Mouse (Mus musculus): ENCODE measurements around the gene Gm9.
"Not testable (repeated sequence)": the region's sequence is repeated elsewhere in the genome, so short reads cannot be mapped to it uniquely, and the experiment has no call there.

Gene Gm9

DNA sequence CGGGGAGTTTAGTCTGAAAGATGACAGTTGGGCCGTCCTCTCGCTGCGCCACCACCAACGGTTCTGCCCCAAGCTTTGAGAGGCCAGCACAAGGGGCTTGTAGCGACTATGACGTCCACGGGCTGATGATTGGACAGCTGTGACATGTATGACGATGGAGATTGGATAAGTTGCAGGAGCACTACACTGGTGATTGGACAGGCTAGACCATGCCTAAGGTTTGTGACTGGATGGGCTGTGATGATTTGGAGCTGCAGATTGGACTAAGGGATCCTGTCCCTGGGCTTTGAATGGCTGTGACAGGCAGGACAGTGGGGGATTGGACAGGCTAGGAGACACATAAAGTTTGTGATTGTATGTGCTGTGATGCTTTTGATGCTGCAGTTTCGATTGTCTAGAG is at the start of gene Gm9:
Gene Gm9 (minus strand): TSS at position 101 of the 400 bp plus-strand sequence.
- no peak for DNase-seq (ENCODE audit: low spot score)

- DNase-seq (ENCODE audit: low spot score), result not testable (repeated sequence)
Observed at GRCm38 (mm10) chrX:37249619-37250018, 38.8 kb upstream of the Gm9 start, which contains the start of gene Rhox3a. Gene Rhox3a (plus strand): TSS chrX:37249919.

GRCm38 (mm10) chrX:37244676-37245075 is 33.8 kb upstream of the Gm9 start, which contains the start of gene Rhox2a:
Gene Rhox2a (plus strand): TSS chrX:37244976.
- DNase-seq (ENCODE audit: low spot score), result not testable (repeated sequence)

- DNase-seq (ENCODE audit: low spot score), result not testable (repeated sequence)
Observed at GRCm38 (mm10) chrX:37222158-37222557, 11.3 kb upstream of the Gm9 start, which contains the start of gene Rhox1. Gene Rhox1 (minus strand): TSS chrX:37222258.

DNA sequence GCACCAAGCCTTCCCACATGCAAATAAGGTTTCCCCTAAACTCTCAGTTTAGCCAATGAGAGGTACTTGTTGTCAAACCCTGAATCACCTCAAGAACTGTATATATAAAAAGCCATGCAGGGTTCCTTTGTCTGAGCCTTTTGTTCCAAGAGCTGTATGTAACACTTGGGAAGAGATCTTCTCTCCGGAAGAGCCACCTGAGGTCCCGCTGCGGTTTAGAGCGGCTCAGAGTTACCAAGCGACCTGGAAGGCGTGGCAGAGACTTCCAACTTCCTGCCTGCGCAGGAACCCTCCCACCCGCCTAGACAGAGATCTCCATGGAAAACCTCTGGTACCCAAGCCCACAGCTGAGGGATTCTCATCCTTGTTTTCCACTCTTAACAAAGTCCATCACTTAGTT is 12.2 kb downstream of the Gm9 start:
- DNase-seq (ENCODE audit: low spot score), result no peak

GRCm38 (mm10) chrX:37191744-37192379 is 19.0 kb downstream of the Gm9 start:
- DNase-seq (ENCODE audit: low spot score), result no peak

- DNase-seq (ENCODE audit: low spot score), result peak; percentile 23
Observed at GRCm38 (mm10) chrX:37191105-37191743, 19.6 kb downstream of the Gm9 start, which contains the start of the genes Ndufa1 and Rnf113a1. Gene Ndufa1 (minus strand): TSS chrX:37191163. Gene Rnf113a1 (plus strand): TSS chrX:37191245.

GRCm38 (mm10) chrX:37190755-37191104 is 20.1 kb downstream of the Gm9 start:
- DNase-seq (ENCODE audit: low spot score), result no peak

DNA sequence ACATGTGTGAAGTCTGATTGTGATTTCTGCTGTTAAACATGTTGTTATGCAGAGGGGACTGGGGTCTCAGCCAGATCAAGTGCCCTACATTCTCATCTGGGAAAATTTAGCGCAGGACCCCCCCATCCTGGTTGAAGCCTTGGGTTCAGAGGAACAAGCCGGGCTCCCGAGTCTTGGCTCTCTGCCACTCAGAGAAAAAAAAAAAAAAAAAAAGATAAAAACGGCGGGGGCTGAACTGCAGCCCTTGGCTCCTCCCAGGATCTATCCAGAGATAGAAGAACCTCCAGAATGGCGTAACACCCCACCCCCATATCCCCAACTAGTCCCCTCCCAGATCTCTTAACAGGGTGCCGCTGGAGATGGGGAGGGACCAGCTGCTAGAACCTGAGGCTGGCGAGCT is 26.4 kb downstream of the Gm9 start:
- not testable (repeated sequence) for DNase-seq (ENCODE audit: low spot score)

DNA sequence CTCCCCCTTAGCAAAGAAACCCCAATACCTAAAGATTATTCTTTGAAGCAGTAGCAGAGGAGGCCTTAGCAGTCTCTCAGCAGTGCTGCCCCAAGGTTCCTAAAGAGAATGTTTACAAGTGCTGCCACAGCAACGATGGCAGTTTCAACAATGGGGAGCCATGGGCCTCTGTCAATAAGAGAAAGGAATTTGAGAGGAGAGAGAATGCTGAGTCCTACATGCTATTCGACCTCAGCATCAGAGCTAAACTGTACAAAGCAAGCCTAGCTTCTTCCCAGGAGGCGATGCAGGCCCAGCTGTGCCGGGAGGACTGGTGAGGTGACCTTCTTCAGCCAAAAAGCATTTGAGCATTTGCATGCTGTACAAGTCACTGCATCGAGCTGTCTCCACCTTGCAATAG is 42.1 kb downstream of the Gm9 start, which contains the start of gene Akap14:
Gene Akap14 (minus strand): TSS at position 101 of the 400 bp plus-strand sequence.
- DNase-seq (ENCODE audit: low spot score), result no peak

DNA sequence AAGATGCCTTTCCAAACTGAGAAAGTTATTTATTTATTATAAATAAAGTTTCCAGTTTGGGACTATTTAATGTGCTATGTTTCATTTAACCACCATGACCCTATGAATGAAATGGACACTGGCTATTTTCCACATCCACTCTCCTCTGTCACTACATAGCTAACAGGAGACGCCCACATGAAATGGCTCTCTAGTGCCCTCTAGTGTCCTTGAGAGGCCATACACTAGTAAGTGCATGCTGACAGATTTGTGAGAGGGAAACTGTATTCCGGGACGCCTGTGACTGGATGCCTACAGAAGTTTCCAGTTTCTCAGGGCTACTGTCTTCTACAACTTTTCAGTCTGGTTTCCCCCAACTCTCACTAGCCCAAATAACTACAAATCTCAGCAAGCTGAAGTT is 43.8 kb downstream of the Gm9 start:
- no peak for DNase-seq (ENCODE audit: low spot score)

GRCm38 (mm10) chrX:37163115-37163514 is 47.7 kb downstream of the Gm9 start:
- no peak for DNase-seq (ENCODE audit: low spot score)

- no peak for DNase-seq (ENCODE audit: low spot score)
Observed at GRCm38 (mm10) chrX:37161169-37161568, 49.7 kb downstream of the Gm9 start.

Data from urinary bladder, postnatal 10 days (tissue).